Mouse (Mus musculus) megakaryocyte, embryonic 14.5 days (primary cell): Measurements from ENCODE around the gene Flrt2.

ENCODE experiments used
- FLI1 ChIP-seq: IDR thresholded peaks from 2 replicates; pipeline ENCODE4 v1.6.1; 2012; ENCODE audit warnings: low read length, inconsistent platforms, mixed read lengths
- GATA1 ChIP-seq: IDR thresholded peaks from 3 replicates; pipeline ENCODE4 v1.6.1; 2012; ENCODE audit warnings: mixed read lengths, low read length, inconsistent platforms, borderline replicate concordance

GRCm38 (mm10) chr12:95746856-95747579 is 55.0 kb downstream of the Flrt2 start:
- TF ChIP-seq GATA1 (no peak), FLI1 (no peak)
